Mouse (Mus musculus) heart, adult 9 months (tissue): Measurements from ENCODE around the gene Slco2a1.
A peak's percentile ranks its signal among the peaks of the same experiment; 100 is the strongest.

Experiments used
- DNase-seq, 2 experiments: peaks; one replicate each; pipeline ENCODE4 v3.0.0; 2022; ENCODE audit warnings: low spot score in 2 of 2

The Slco2a1 gene

GRCm38 (mm10) chr9:102982376-102982775 is 6.1 kb upstream of the Slco2a1 start:
- no peak for DNase-seq

DNA sequence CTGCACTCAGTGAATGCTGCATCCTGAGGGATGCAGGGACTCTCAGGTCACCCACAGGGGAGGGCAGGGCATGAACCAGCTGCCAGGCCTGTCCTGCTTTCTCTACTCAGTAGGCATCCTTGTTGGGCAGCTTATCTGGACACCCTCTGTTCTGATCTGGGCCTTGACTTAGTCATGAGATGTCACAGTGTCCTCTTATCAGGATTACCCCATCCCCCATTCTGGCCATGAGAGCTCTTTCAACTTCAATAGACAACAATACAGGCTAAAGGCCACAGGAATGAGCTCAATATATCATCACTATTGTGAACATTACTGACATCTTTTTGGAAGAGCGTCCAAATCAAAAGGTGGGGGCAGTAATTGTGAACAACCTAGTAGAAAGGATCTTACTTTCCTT is 3.4 kb upstream of the Slco2a1 start:
- no peak for DNase-seq

DNA sequence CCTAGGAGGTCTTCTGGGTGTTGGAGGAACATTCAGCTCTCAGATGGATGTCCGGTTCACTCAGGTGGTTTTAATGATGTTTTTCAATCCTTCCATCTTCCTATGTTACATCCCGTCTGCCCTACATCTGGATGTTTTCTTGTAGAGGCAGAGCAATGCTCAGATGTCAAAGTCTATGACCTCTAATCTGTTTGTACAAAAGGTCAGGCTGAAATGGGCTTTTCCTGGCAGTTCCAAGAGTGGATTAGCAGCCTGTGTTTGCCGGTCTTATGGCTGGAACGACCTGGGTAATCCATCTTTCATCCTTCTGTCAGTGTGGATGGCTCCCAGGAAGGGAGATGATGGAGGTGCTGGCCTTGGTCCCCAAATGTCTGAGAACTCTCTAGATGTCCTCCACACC is 2.6 kb upstream of the Slco2a1 start:
- DNase-seq = no peak

DNA sequence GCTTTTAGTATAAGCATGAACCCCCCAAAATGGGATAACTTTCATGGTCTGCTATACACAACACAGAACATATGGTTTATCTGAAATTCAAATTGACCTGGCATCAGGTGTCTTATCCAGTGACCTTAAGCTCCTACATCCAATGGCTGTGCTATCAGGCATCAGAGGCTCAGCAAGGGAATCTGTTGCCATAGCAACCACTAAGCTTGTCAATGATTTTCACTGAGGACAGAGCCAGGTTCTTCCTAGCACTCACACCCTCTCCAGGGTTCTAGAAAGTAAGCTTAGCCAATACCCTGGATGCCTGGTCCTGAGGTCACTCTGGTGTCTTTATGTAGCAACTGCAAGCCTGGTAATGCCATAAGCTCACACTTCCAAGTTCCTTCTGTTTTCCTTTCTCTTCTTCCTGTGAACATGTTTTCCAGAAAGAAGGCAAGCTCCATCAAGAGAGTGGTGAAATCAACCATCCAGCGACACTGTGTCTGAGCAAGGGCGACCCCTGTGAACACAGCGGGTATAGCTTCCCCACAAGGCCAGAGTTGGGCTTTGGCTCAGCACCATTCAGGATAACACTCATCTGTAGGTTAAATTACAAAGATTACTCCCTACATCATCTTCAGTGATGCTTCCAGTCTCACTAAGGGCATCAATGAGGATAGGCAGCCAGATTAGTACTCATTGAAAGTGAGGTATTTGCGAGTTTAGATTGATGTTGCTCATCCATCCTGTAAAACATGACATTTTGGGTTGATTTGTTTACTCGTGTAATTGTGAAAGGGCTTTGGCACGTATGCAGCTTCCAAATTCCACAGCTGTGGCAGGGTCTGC is 2.0 kb downstream of the Slco2a1 start:
- DNase-seq = no peak

DNA sequence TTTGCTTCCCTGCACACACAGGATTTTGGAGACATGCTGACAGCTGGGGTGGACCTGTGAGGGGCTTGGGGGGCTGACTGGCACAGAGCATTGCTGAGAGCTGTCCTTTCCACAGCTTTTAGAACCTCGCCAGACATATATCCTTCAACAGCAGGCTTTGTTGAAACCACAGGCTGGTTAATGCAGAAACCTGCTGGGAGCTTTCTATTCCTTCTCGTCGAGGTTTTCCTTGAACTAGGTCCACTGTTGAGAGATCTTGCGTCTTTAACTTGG is 2.6 kb downstream of the Slco2a1 start:
- DNase-seq = no peak

- peak; percentile 26 to 39 for DNase-seq
These were observed 4.4 kb downstream of the Slco2a1 start for GRCm38 (mm10) chr9:102992877-102993276.

GRCm38 (mm10) chr9:102993764-102994163 is 5.3 kb downstream of the Slco2a1 start:
- no peak for DNase-seq

DNA sequence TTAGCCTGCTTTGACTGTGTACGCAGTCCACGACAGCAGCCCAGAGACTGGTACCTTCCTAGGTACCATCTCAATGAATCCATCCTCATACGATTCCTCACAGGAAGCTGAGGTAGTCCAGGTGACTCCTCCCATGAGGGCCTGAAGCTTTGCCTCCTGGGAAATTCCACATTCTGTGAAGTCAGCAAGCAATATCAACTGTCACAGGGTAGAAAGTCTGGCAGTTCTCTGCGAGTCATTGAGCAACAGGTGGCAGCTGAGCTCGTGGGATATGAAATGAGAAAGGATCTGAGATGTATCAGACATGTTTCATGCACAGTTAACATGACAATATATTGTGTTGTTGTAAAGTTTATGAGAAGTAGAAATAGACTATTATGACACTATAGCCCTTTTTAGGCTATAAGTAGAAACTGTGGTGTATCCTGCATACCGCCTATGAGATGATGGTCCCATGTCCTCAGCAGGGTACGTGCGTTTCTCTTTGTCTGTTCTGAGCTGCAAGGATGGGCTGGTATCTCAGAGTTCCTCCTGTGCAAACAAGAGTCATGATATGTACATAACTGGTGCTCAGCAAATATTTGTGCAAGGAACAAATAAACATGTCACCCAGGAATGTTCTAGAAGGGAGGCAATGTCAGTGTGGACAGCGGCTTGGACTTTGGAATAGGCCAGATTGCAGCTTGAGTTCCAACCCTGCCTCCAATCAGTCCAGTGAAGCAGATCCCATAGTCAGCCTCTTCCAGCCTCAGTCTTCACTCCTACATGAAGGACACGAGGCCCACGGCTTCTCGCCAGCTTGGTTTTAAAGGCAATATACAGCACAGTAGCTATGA is 7.5 kb downstream of the Slco2a1 start:
- no peak for DNase-seq

DNA sequence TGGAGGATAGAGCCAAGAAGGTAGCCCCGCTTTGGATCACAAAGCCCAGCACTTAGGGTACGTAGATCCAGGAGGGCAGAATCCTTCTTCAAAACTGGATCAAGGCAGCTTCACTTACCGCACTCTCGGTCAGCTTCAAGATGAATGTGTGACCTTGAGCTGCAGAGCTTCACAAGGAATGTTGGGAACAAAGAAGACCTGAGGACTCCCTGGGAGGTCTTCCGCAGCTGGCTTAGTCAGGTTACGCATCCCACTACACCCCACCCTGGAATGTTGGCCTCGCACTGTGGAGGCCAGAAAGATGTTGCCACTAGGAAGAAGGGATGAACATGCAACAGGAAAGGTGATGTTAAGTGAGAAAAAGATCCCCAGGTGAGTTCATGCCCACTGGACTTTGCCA is 11.9 kb downstream of the Slco2a1 start:
- DNase-seq = no peak

- no peak for DNase-seq
These were observed 15.8 kb downstream of the Slco2a1 start for GRCm38 (mm10) chr9:103004343-103004742.

DNA sequence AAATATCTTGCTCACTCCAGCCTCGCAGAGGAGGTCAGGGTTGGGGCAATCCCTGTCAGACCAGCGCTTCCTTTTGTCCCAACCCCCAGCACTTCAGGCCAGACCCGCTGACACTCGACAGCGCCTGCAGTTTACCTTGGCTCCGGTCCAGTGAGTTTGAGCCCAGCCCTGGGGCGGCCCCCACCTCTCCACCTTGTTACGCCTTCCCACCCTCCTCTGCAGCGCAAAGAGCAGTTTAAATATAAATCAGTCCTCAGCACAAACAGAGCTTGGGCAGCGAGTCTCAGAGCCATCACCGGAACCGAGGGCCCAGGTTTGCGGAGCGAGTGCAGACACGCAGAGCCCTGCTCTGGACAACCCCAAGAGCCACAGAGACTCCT is 19.2 kb downstream of the Slco2a1 start:
- DNase-seq = peak; percentile 55 to 65

GRCm38 (mm10) chr9:103008079-103008855 is 19.8 kb downstream of the Slco2a1 start:
- DNase-seq = peak in 1 of 2 experiments; percentile 9

DNA sequence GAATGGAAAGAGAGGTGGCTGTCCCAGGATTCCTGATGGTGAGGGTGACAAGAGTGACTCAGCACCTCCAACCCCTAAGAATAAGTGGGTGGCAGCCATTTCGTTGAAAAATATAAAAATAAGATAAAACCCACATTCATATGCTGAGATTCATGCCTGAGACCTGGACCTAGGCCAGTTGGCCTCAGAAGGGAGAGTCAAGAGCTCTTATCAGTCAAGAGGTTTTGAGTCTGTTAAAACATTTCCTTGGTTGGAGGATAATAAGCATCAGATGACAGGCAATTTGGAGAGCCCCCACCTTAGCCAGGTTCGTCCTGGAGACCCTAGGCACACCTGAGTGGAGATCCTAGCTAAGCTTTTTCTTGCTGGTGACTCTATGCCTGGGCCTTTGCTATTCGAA is 21.6 kb downstream of the Slco2a1 start:
- DNase-seq = no peak

GRCm38 (mm10) chr9:103013366-103013765 is 24.9 kb downstream of the Slco2a1 start:
- DNase-seq = peak in 1 of 2 experiments; percentile 25

- DNase-seq = no peak
These were observed 26.2 kb downstream of the Slco2a1 start for GRCm38 (mm10) chr9:103014686-103015085.

- no peak for DNase-seq
These were observed 35.6 kb downstream of the Slco2a1 start for GRCm38 (mm10) chr9:103024116-103024515.

GRCm38 (mm10) chr9:103027150-103027889 is 38.8 kb downstream of the Slco2a1 start:
- no peak for DNase-seq

DNA sequence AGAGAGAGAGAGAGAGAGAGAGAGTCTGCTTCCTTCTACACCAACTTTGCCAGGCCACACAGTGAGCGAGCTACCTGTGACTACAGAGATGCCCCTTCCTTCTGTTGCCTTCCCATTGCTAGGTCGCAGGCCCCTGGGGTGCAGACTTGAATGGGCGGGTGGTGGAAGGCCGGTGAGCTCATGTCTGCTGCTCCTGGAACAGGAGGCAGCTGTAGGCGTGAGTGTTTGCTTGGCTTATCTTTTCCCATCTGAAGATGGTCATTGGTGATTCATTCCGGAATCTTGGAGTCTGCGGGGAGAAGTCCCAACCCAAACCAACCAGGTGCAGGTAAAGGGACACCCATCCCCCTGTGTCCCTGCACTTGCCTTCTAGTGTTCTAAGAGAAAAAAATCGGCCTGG is 40.5 kb downstream of the Slco2a1 start:
- DNase-seq = no peak

GRCm38 (mm10) chr9:103030041-103030440 is 41.5 kb downstream of the Slco2a1 start:
- DNase-seq = no peak

DNA sequence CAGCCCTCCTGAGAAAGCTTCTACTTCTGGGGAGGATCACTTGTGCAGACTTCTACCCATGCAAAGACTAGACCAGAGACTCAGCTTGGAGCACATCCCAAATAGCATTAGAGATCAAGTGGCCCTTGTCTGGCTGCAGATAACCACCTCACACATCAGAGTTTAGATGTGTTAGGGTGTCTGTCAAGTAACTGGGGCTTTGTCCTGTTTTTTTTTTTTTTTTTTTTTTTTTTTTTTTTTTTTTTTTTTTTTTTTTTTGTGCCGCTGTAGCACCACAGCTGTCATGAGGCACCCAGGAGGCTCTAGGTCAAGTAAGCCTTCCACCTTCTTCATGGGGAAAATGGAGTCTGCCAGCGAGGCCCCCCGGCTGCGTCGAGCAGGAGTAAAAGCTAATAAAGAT is 42.7 kb downstream of the Slco2a1 start:
- no peak for DNase-seq

GRCm38 (mm10) chr9:103032193-103032592 is 43.7 kb downstream of the Slco2a1 start:
- DNase-seq = peak; percentile 32 to 37

DNA sequence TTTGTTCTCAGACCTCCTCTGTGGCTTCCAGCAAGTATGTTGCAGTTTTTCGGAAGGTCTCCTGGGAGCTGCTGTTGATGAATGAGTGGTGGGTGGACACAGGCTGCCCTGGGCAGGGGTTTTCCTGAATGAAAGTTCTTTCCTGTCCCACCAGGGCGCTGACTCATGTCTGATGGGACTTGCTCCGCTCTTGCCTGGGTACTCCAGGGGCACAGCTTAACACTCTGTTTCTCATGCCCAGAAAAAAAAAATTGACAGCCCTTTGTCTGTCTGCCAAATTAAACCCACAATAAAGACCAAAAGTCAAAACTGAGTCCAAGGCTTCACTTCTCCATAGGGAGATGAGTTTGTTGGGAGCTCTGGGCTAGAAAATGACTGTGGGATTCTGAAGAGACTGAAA is 44.9 kb downstream of the Slco2a1 start:
- no peak for DNase-seq
